Mouse (Mus musculus) adrenal gland, adult 10 weeks (tissue): ENCODE results near the gene Vmn2r18. TPM values are rescaled to one million over a fixed set of nuclear protein-coding genes. Genes with fewer than 3 reads are reported as not detected.

Experiments
- polyA plus RNA-seq: library from polyadenylated mRNA; stranded (reverse); fragments of 350-450 nt; fragmentation: Illumina TruSeq; extraction: RNeasy Lipid Tissue Mini Kit (QIAGEN cat#74804); gene quantifications from one replicate; pipeline ENCODE4 v1.2.3, GENCODE M21; 2014; ENCODE audit warnings: low read depth, low replicate concordance

Vmn2r18 gene
- polyA plus RNA-seq, result not detected

GRCm38 (mm10) chr5:151605921-151606320, at the start of gene Vmn2r18:
Vmn2r18 (minus strand) TSS chr5:151606021.

DNA sequence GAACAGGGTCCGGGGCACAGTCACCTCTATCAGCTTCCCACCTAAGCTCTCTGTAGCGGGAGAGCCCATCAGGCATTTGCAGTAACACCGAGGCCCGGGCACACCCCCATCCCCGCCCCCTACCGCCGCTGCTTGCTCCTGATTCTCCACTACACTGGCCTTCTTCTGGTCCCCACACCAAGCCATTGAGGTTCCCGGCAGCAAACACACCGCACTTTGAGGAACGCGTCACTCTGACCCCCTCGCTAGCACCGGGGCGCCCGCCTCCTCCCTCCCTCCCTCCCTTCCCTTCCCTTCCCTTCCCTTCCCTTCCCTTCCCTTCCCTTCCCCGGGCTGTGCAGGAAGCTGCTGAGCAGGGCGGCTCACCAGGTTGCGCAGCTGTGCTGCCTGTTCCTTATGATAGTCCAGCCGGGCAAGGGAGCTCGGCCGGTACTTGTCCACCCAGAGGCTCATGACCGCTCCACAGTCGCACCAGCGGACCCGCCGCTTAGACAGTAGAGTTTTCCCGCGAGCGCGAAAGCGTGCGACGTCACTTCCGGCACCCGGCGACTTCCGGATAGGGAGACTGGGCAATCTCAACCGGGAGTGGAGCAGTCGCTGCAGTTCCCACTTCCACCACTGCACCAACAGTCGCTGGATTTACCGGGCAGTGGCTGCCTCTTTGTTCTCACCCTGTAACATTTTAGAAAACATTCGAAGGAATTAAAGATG, 45.0 kb upstream of the Vmn2r18 start, which contains the start of gene Rfc3:
TSS of gene Rfc3 (minus strand) at position 543 of the 711 bp plus-strand sequence.

Other genes starting within 250 kb of the Vmn2r18 start
- gene Gm42906, start 177.9 kb downstream of the Vmn2r18 start, polyA plus RNA-seq, result not detected
- gene Rfc3, start 45.2 kb upstream of the Vmn2r18 start, polyA plus RNA-seq, result 18.7 TPM